Mouse (Mus musculus): ENCODE measurements at regions not wholly inside any gene's neighbourhood (a gene's known extent, or its start where the extent isn't known, plus 50 kb on each side); places are given as distances from the start of the nearest gene placed in this dataset.

DNA sequence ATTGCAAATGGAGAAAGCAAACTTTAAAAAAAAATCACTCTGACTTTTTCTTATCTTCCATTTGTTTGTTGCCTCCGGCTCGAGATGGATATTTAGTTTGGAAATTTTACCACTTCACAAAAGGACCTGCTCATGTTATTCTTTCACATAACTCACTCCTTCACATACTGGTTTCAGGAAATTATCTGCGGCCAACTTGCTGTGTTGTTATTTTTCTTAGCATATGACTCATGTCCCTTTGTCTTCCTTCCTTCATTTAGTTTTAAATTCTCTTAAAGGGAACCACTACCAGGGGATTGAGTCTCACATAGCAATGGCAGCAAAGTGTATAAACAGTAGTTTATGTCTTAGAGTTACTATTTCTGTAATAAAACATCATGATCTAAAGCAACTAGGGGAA, 217.8 kb downstream of the Ahr start:
- TF ChIP-seq POLR2A (IDR thresholded peaks at IDR 0.05; ENCODE audit: insufficient read length, low read depth) (no peak), SRF (IDR thresholded peaks at IDR 0.05; ENCODE audit: control insufficient read depth, insufficient read length, low read depth) (no peak), REST (IDR thresholded peaks at IDR 0.05; ENCODE audit: insufficient read depth, insufficient read length) (no peak), MAX (IDR thresholded peaks at IDR 0.05; ENCODE audit: low read depth) (no peak), MYOG (IDR thresholded peaks at IDR 0.05; ENCODE audit: control insufficient read depth in 1 of 3, insufficient read depth in 1 of 3, insufficient read length in 2 of 3, low read depth in 2 of 3) (no peak)
